Mouse (Mus musculus) cortical plate, adult 2 months (tissue): ENCODE results near the gene Chd2.

Source experiments
- CTCF ChIP-seq: fragments of 200-500 bp; IDR thresholded peaks from 2 replicates; pipeline ENCODE4 v1.5.1; 2011; ENCODE audit warnings: mild to moderate bottlenecking, control low read depth, low read length; ENCODE audit not compliant: insufficient read depth; ENCODE audit errors: extremely low read depth
- POLR2A ChIP-seq: fragments of 200-500 bp; IDR thresholded peaks from 2 replicates; pipeline ENCODE4 v1.6.1; 2011; ENCODE audit warnings: mild to moderate bottlenecking, low read length, control low read depth; ENCODE audit not compliant: insufficient read depth; ENCODE audit errors: extremely low read depth

DNA sequence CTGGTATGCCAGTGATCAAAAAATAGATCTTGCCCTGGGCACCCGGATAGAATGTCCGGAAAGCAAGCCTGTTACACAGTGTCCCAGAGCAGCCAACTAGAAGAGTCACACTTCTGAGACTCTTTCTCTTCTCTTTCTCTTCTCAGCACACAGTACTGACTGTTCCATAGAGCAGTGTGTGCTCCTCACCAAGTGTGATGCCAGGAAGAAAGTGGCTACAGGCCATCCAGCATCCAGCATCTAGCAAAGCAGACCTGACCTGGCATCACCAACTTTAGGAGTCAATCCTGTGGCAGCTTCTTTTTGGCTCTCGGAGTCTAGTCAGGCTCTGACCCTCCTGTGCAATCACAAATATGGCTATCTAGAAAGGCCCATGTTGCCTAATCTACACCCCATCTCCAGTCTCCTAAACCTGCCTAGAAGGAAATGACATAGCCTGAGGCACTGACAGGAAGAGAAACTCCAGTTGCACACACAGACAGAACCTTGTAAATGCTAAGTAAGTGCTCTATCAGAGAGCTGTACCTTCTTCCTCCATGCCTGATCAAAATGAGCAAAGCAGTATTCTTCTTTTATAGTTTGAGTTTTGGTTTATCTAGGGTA, 27.3 kb upstream of the Chd2 start:
- TF ChIP-seq POLR2A (no peak), CTCF (no peak)
